Mouse (Mus musculus) mouse trophoblast stem cell (cell line): Measurements from ENCODE around the gene Teddm1a.

Experiments
- in situ Hi-C, 2 experiments: fragments of 300-500 bp; cut with MseI, MboI; formaldehyde crosslinking; loops; 2 replicates in 1 of 2; 3 replicates in 1 of 2; pipeline ENCODE4 v1.15.1; 2025

Teddm1a gene

GRCm38 (mm10) chr1:153903006-153903405, 11.5 kb downstream of the Teddm1a start:
- in situ Hi-C loops, result no loop called here

GRCm38 (mm10) chr1:153904236-153904635, 12.7 kb downstream of the Teddm1a start:
- in situ Hi-C loops, result no loop called here

GRCm38 (mm10) chr1:153905884-153906283, 14.3 kb downstream of the Teddm1a start:
- in situ Hi-C loops, result no loop called here

- in situ Hi-C loops, result no loop called here
These were observed 16.7 kb downstream of the Teddm1a start for GRCm38 (mm10) chr1:153908208-153908607.

GRCm38 (mm10) chr1:153908741-153909140, 17.2 kb downstream of the Teddm1a start:
- in situ Hi-C loops, result no loop called here

GRCm38 (mm10) chr1:153909213-153909962, 17.8 kb downstream of the Teddm1a start:
- in situ Hi-C loops, result no loop called here

- in situ Hi-C loops, result no loop called here
These were observed 18.4 kb downstream of the Teddm1a start for GRCm38 (mm10) chr1:153909963-153910291.

- in situ Hi-C loops, result no loop called here
These were observed 18.9 kb downstream of the Teddm1a start for GRCm38 (mm10) chr1:153910423-153910822.

- in situ Hi-C loops, result no loop called here
These were observed 19.8 kb downstream of the Teddm1a start for GRCm38 (mm10) chr1:153911276-153911795.

- in situ Hi-C loops, result no loop called here
These were observed 22.3 kb downstream of the Teddm1a start for GRCm38 (mm10) chr1:153913869-153914268.

- in situ Hi-C loops, result no loop called here
These were observed 27.1 kb downstream of the Teddm1a start for GRCm38 (mm10) chr1:153918521-153919206.

GRCm38 (mm10) chr1:153921642-153922041, 30.1 kb downstream of the Teddm1a start:
- in situ Hi-C loops, result no loop called here

GRCm38 (mm10) chr1:153922571-153923021, 31.1 kb downstream of the Teddm1a start:
- in situ Hi-C loops, result no loop called here

GRCm38 (mm10) chr1:153924395-153925385, 33.1 kb downstream of the Teddm1a start:
- in situ Hi-C loops, result no loop called here

- in situ Hi-C loops, result no loop called here
These were observed 38.9 kb downstream of the Teddm1a start for GRCm38 (mm10) chr1:153930431-153930830.

GRCm38 (mm10) chr1:153933772-153934171, 42.2 kb downstream of the Teddm1a start:
- in situ Hi-C loops, result no loop called here

GRCm38 (mm10) chr1:153935844-153936380, 44.4 kb downstream of the Teddm1a start:
- in situ Hi-C loops, result no loop called here

GRCm38 (mm10) chr1:153937025-153937424, 45.5 kb downstream of the Teddm1a start:
- in situ Hi-C loops, result no loop called here

GRCm38 (mm10) chr1:153940986-153941385, 49.4 kb downstream of the Teddm1a start:
- in situ Hi-C loops, result no loop called here
